Mouse (Mus musculus) forebrain, embryonic 14.5 days (tissue): ENCODE measurements around the gene Aox1. TPM values are rescaled to one million over a fixed set of nuclear protein-coding genes. Genes with fewer than 3 reads are reported as not detected.
A peak's percentile ranks its signal among the peaks of the same experiment; 100 is the strongest.

Experiments
- ATAC-seq: fragments of 200-750 bp; cut with Nextera tagmentation; 2 replicates; pipeline ENCODE4 v1.8.0; 2017; ENCODE audit warnings: mild to moderate bottlenecking, moderate library complexity
- DNase-seq: peaks from one replicate; pipeline ENCODE4 v3.0.0-alpha.2; 2015; ENCODE audit warnings: low spot score
- H3K27ac ChIP-seq: fragments of 300-500 bp; sonication (generic); 2 replicates; pipeline ENCODE4 v1.5.1; 2014; ENCODE audit warnings: low read depth, mild to moderate bottlenecking, control low read depth, low read length, moderate library complexity
- H3K27me3 ChIP-seq: fragments of 300-500 bp; sonication (generic); replicated peaks from 2 replicates; pipeline ENCODE4 v1.6.1; 2014; ENCODE audit warnings: low read length, control low read depth, mixed read lengths; ENCODE audit not compliant: control insufficient read depth, insufficient read depth
- H3K36me3 ChIP-seq: fragments of 300-500 bp; sonication (generic); 2 replicates; pipeline ENCODE4 v1.6.1; 2014; ENCODE audit warnings: low read length, control low read depth; ENCODE audit not compliant: control insufficient read depth, insufficient read depth
- H3K4me1 ChIP-seq: fragments of 300-500 bp; sonication (generic); 2 replicates; pipeline ENCODE4 v1.6.1; 2014; ENCODE audit warnings: antibody characterized with exemption, low read length, control low read depth; ENCODE audit not compliant: control insufficient read depth, insufficient read depth
- H3K4me2 ChIP-seq: fragments of 300-500 bp; sonication (generic); 2 replicates; pipeline ENCODE4 v1.6.1; 2014; ENCODE audit warnings: mild to moderate bottlenecking, control low read depth, low read length
- H3K4me3 ChIP-seq: fragments of 300-500 bp; sonication (generic); 2 replicates; pipeline ENCODE4 v1.5.1; 2014; ENCODE audit warnings: low read depth, low read length, control low read depth
- H3K9ac ChIP-seq: fragments of 300-500 bp; sonication (generic); 2 replicates; pipeline ENCODE4 v1.6.1; 2014; ENCODE audit warnings: mild to moderate bottlenecking, low read length, control low read depth, moderate library complexity
- H3K9me3 ChIP-seq: fragments of 300-500 bp; sonication (generic); replicated peaks from 2 replicates; pipeline ENCODE4 v1.6.1; 2016; ENCODE audit warnings: low read length, control low read depth, mixed read lengths; ENCODE audit not compliant: control insufficient read depth
- WGBS: fragments of 180-500 bp; shearing (Covaris S2); extraction: QIAGEN DNeasy Blood & Tissue Kit; methylation state at CpG from one replicate; pipeline ENCODE4 v1.1.7; 2014; 5-methylcytosine and 5-hydroxymethylcytosine counted together
- polyA plus RNA-seq: library from polyadenylated mRNA; unstranded; fragments of >200 nt; fragmentation: Nextera tagmentation; extraction: Ambion mirVana; gene quantifications from 2 replicates; pipeline ENCODE4 v1.2.1, GENCODE M21; 2014

The Aox1 gene
- polyA plus RNA-seq, 1 experiment from 2014 or later, result 0.08 TPM

DNA sequence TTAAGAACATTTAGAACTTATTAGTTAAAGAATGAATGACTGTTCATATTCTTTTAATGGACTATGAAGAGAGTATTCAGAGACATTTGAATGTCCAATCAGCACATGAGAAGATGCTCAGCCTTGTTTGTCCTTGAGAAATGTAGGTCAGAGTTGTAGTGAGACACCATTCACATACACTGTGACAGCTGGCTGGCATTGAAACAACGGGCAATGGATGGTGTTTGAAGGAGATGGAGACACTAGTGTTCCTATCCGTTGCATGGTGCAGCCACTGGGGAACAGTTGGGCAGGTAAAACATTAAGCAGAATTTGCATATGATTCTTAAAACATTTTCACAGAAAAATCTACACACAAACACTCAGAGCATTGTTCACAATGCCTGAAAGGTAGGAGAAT, 77.3 kb downstream of the Aox1 start:
- no peaks in the 10 kb centered on the region for H3K27me3 ChIP-seq
- H3K27ac ChIP-seq, result no peak overlapping the region
- DNase-seq (no peak), ATAC-seq (no peak)
- H3K36me3 ChIP-seq, result no peaks in the 10 kb centered on the region
- H3K4me1 ChIP-seq, result no peaks in the 10 kb centered on the region
- no peak overlapping the region for H3K4me2 ChIP-seq
- no peak overlapping the region for H3K9ac ChIP-seq
- H3K9me3 ChIP-seq, result no peaks in the 10 kb centered on the region
- H3K4me3 ChIP-seq, result no peak overlapping the region
- 87% methylated on average over 2 of the region's 2 CpGs for WGBS

DNA sequence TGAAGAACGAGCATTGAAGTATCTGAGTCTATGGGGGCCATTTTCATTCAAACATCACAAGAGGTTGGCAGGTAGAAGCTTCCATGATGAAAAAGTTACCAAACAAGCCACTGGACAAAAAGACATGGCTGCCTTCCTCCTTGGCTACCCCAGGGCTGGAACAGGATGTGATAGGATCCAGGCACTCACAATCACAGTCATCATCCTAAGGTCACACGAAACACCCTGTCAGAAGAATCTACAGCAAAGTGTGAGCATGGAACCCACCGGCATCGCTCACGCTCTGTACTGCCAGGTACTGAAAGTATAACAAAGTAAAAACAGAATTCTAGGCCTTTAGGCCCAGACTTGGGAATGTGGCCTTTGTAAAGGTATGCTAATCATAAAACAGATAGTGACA, 80.5 kb downstream of the Aox1 start:
- no peak for DNase-seq
- Histone ChIP-seq H3K27me3 (no peaks in the 10 kb centered on the region), H3K4me1 (no peaks in the 10 kb centered on the region), H3K36me3 (no peaks in the 10 kb centered on the region), H3K4me3 (no peak overlapping the region), H3K9me3 (no peaks in the 10 kb centered on the region), H3K4me2 (no peak overlapping the region), H3K27ac (no peak overlapping the region), H3K9ac (no peak overlapping the region)
- WGBS, result 91% methylated on average over 5 of the region's 5 CpGs
- no peak for ATAC-seq

DNA sequence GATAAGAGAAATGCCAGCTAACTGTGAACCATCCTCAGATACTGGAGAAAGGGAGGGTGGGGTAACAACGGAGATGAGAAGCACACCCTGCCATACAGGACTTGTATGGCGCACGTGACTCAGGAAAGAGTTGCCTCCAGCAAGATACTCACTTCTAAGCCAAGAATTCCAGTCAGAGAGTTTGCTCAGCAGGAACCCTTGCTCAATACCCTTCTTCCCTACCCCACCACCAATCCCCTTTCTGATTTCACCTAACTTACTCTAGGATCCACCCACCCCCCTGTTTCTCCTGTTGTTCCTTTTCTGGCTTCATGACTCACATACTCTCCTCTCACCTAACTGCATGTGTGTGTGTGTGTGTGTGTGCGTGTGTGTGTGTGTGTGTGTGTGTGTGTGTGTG, 81.6 kb downstream of the Aox1 start:
- Histone ChIP-seq H3K27ac (no peak overlapping the region), H3K36me3 (no peaks in the 10 kb centered on the region)

DNA sequence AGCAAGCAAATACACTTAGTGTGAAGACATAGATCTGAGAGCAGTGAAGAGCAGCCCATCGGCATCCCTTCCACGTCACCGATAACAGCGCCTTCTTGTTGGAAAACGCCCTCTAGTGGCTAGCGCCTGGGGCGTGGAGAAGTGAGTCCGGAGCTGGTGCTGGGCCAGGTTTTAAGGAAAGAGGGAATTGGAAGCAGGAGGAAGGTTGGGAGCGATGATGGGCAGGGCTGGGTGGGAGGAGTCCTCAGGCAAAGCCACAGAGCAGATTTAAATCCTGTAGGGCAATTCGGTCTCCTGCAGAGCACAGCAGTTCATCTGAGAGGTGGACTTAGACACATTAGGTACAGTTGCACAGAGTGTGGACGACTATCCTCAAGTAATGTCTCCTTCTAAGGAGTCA, 83.1 kb downstream of the Aox1 start, which contains the start of gene Aox3:
TSS of gene Aox3 (plus strand) at position 251 of the 400 bp plus-strand sequence.
- 11% methylated on average over 11 of the region's 11 CpGs for WGBS
- DNase-seq (peak; percentile 84), ATAC-seq (peak; percentile 75)
- Histone ChIP-seq H3K36me3 (no peaks in the 10 kb centered on the region), H3K4me1 (no peaks in the 10 kb centered on the region), H3K27ac (no peak within 1 kb of the TSS), H3K4me2 (peak within 1 kb of the TSS; percentile 20; the same call in 1 of the 2 replicates), H3K9me3 (no peaks in the 10 kb centered on the region), H3K9ac (no peak within 1 kb of the TSS), H3K27me3 (no peaks in the 10 kb centered on the region), H3K4me3 (no peak within 1 kb of the TSS)

More for the DNA sequence above, 81.6 kb downstream of the Aox1 start:
- ATAC-seq, result no peak
- H3K27me3 ChIP-seq, result no peaks in the 10 kb centered on the region
- no peak overlapping the region for H3K4me2 ChIP-seq
- WGBS, result 78% methylated on average over 4 of the region's 4 CpGs
- no peak overlapping the region for H3K9ac ChIP-seq
- no peak for DNase-seq
- H3K9me3 ChIP-seq, result no peaks in the 10 kb centered on the region
- H3K4me1 ChIP-seq, result no peaks in the 10 kb centered on the region
- H3K4me3 ChIP-seq, result no peak overlapping the region

DNA sequence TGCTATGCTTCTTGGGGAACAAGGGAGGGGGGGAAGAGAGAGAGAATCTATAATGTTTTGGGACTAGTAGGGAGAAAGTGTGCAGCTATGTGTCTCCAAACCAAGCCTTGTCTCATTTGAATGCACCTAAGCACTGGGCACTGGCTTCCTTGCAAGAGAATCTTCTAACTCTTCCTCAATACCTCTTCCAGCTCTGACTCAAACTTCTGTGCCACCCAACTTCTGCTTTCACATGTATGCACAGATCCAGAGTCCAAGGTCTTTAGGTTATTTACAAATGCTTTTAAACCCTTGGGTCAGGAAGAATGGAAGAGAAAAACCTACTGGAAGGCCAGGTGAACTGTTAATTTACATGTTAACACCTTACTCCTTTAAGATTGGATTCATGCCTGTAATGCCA, 83.7 kb downstream of the Aox1 start:
- DNase-seq, result no peak
- no peak for ATAC-seq
- no peaks in the 10 kb centered on the region for H3K36me3 ChIP-seq
- H3K4me1 ChIP-seq, result no peaks in the 10 kb centered on the region
- H3K27me3 ChIP-seq, result no peaks in the 10 kb centered on the region
- H3K9ac ChIP-seq, result no peak overlapping the region
- H3K4me3 ChIP-seq, result no peak overlapping the region
- no peak overlapping the region for H3K4me2 ChIP-seq
- H3K9me3 ChIP-seq, result no peaks in the 10 kb centered on the region
- no peak overlapping the region for H3K27ac ChIP-seq

DNA sequence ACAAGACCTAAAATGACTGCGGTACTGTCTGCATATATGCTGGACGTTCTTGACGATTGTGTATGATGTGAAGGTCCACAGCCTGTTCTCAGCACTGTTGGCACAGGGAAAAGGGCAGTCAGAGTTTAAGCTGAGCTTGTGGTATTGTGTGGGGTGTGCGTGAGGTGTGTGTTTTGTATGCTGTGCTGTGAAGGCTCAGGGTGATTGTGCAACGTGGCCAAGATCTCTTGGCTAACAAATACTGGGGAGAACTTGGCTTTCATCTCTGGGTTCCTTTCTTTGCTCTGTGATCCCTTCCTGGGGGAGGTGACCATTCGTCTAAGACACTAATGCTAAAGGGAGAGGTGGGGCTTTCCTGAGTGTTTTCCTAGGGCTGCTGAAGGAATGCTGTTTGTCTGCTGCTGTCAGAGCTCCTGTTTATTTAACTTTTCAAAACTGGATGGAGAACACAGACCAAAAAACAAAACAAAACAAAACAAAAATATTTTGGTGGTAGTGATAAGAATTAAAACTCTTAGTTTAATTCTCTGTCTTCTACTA, 84.4 kb downstream of the Aox1 start:
- WGBS, result 72% methylated on average over 6 of the region's 6 CpGs
- DNase-seq (no peak), ATAC-seq (no peak)
- no peak overlapping the region for H3K4me2 ChIP-seq
- H3K27me3 ChIP-seq, result no peaks in the 10 kb centered on the region
- no peaks in the 10 kb centered on the region for H3K4me1 ChIP-seq
- no peaks in the 10 kb centered on the region for H3K9me3 ChIP-seq
- no peak overlapping the region for H3K27ac ChIP-seq
- H3K9ac ChIP-seq, result no peak overlapping the region
- no peaks in the 10 kb centered on the region for H3K36me3 ChIP-seq
- H3K4me3 ChIP-seq, result no peak overlapping the region

DNA sequence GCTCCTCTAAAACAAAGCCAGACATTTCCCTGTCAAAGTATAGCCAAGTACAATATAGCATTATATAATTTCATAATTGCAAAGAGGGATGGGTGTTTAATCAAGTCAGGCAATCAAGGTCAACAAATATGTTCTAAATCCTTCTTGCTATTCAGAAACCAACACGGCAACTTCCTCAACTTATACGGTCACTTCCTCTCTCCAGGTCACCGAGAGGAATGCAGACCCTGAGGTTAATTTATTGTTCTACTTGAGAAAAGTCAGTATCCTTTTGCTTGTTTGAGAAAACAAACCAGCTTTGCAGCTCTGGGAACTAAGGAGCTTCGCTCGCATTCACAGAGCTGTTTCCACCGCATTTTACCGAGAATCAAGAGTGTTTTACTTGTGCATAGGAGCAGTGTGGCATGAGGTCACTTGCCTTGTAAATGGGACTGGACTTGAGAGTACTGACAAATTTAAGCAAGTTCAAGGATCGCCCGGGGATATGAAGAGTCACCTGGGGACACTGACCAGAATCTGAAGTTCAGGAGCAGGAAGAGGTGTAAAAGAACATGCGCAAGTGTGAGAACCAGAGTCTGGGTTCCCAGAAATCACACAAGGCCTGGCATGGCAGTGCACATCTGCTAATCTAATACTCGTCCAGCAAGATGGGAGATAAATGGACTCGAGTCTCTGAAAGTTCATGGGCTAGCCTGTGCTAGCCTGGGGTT, 85.1 kb downstream of the Aox1 start:
- no peak overlapping the region for H3K27ac ChIP-seq
- H3K36me3 ChIP-seq, result no peaks in the 10 kb centered on the region
- H3K4me1 ChIP-seq, result no peaks in the 10 kb centered on the region
- no peak overlapping the region for H3K4me3 ChIP-seq
- H3K9me3 ChIP-seq, result no peaks in the 10 kb centered on the region
- H3K27me3 ChIP-seq, result no peaks in the 10 kb centered on the region
- no peak for DNase-seq
- WGBS, result 83% methylated on average over 12 of the region's 12 CpGs
- no peak overlapping the region for H3K4me2 ChIP-seq
- H3K9ac ChIP-seq, result no peak overlapping the region
- no peak for ATAC-seq

DNA sequence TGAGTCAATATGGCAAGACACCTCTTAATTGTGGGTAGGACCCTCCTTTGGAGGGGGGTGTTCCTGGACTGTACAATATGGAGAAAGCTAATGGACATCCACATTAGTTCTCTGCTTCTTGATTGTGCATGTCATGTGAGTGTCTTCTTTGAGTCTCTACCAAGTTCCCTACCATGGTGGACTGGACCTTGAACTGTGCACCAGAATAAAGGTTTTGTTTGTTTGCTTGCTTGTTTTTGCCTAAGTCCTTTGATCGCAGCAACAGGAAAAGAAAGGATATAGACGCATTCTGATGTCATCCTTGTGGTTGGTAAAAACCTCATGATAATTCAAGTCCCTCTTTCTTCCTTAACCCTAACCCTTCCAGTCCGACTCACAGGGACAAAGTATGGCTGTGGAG, 88.5 kb downstream of the Aox1 start:
- Histone ChIP-seq H3K9me3 (no peaks in the 10 kb centered on the region), H3K27ac (no peak overlapping the region), H3K4me1 (no peaks in the 10 kb centered on the region), H3K36me3 (no peaks in the 10 kb centered on the region), H3K27me3 (no peaks in the 10 kb centered on the region), H3K4me2 (no peak overlapping the region), H3K4me3 (no peak overlapping the region), H3K9ac (no peak overlapping the region)
- ATAC-seq (no peak), DNase-seq (no peak)
- 93% methylated on average over 3 of the region's 3 CpGs for WGBS

DNA sequence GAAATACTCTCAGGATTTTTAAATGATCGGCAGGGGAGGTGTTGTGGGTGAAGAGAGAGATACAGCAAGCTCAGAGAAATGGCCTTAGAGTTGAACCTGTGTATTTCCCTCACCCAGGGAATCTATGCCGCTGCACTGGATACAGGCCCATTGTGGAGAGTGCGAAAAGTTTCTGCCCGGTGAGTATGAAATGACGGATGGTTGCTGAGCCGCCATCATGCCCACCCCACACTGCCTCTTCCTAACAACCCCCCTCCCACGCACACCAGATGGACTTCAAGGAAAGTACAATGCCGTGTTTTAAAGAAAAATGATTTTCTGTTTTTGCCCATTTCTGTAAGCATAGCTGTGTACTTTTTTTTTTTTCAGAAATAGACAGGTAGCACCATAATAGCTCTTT, 95.2 kb downstream of the Aox1 start:
- 92% methylated on average over 8 of the region's 8 CpGs for WGBS
- no peaks in the 10 kb centered on the region for H3K27me3 ChIP-seq
- H3K4me2 ChIP-seq, result no peak overlapping the region
- no peak overlapping the region for H3K4me3 ChIP-seq
- no peak overlapping the region for H3K9ac ChIP-seq
- DNase-seq, result no peak
- H3K27ac ChIP-seq, result no peak overlapping the region
- no peak for ATAC-seq
- H3K36me3 ChIP-seq, result no peaks in the 10 kb centered on the region
- no peaks in the 10 kb centered on the region for H3K4me1 ChIP-seq
- no peaks in the 10 kb centered on the region for H3K9me3 ChIP-seq
